Mouse (Mus musculus): Measurements from ENCODE around the gene Cenpo. TPM values are rescaled to one million over a fixed set of nuclear protein-coding genes. Genes with fewer than 3 reads are reported as not detected.
"Not testable (repeated sequence)": the region's sequence is repeated elsewhere in the genome, so short reads cannot be mapped to it uniquely, and the experiment has no call there.

Cenpo gene
- 1 to 10 TPM; 2.0 to 2.1 TPM for total RNA-seq (2021)
- long read RNA-seq, experiment 1: 0 reads
- long read RNA-seq, experiment 2, full-length matches to known transcripts: 2 of 3 reads
- long read RNA-seq, experiment 2, partial matches to known transcripts: 0 of 3 reads
- long read RNA-seq, experiment 2, other reads (novel, unspliced or antisense): 1 of 3 reads

- intact Hi-C loops (cut with DNase I; ENCODE audit: low total_unique reads): no loop called here
- peak; percentile 93 for DNase-seq
These were observed at the start of gene Cenpo, which contains the start of gene Ptrhd1 for GRCm38 (mm10) chr12:4233572-4234508. Cenpo (minus strand) TSS chr12:4234294. Ptrhd1 (plus strand) TSS chr12:4234027.

- intact Hi-C loops (cut with DNase I; ENCODE audit: low total_unique reads): no loop called here
- no peak for DNase-seq
These were observed 45.8 kb upstream of the Cenpo start for GRCm38 (mm10) chr12:4279878-4280277.

GRCm38 (mm10) chr12:4278978-4279755 is 45.1 kb upstream of the Cenpo start:
- intact Hi-C loops (cut with DNase I; ENCODE audit: low total_unique reads): no loop called here
- DNase-seq: no peak

GRCm38 (mm10) chr12:4271078-4271477 is 37.0 kb upstream of the Cenpo start:
- intact Hi-C loops (cut with DNase I; ENCODE audit: low total_unique reads): no loop called here

GRCm38 (mm10) chr12:4267765-4268164 is 33.7 kb upstream of the Cenpo start:
- intact Hi-C loops (cut with DNase I; ENCODE audit: low total_unique reads): no loop called here
- DNase-seq: no peak

More at GRCm38 (mm10) chr12:4271078-4271477, 37.0 kb upstream of the Cenpo start:
- no peak for DNase-seq

GRCm38 (mm10) chr12:4252742-4253655 is 18.9 kb upstream of the Cenpo start:
- no peak for DNase-seq

GRCm38 (mm10) chr12:4249786-4250185 is 15.7 kb upstream of the Cenpo start:
- DNase-seq: no peak
- intact Hi-C loops (cut with DNase I; ENCODE audit: low total_unique reads): no loop called here

More at GRCm38 (mm10) chr12:4252742-4253655, 18.9 kb upstream of the Cenpo start:
- intact Hi-C loops (cut with DNase I; ENCODE audit: low total_unique reads): no loop called here

- intact Hi-C loops (cut with DNase I; ENCODE audit: low total_unique reads): no loop called here
- DNase-seq: no peak
These were observed 11.6 kb upstream of the Cenpo start for GRCm38 (mm10) chr12:4245742-4246141.

- DNase-seq: no peak
- intact Hi-C loops (cut with DNase I; ENCODE audit: low total_unique reads): no loop called here
These were observed 9.7 kb upstream of the Cenpo start for GRCm38 (mm10) chr12:4243805-4244204.

- DNase-seq; intact Hi-C loops (cut with DNase I; ENCODE audit: low total_unique reads): not testable (repeated sequence)
These were observed 6.2 kb upstream of the Cenpo start for GRCm38 (mm10) chr12:4240281-4240680.

- DNase-seq: no peak
- intact Hi-C loops (cut with DNase I; ENCODE audit: low total_unique reads): no loop called here
These were observed 3.4 kb upstream of the Cenpo start for GRCm38 (mm10) chr12:4237481-4237880.

GRCm38 (mm10) chr12:4232777-4233176 is 1.3 kb downstream of the Cenpo start:
- intact Hi-C loops (cut with DNase I; ENCODE audit: low total_unique reads): no loop called here
- no peak for DNase-seq

GRCm38 (mm10) chr12:4230156-4230555 is 3.9 kb downstream of the Cenpo start:
- intact Hi-C loops (cut with DNase I; ENCODE audit: low total_unique reads): no loop called here

GRCm38 (mm10) chr12:4212908-4213307 is 21.2 kb downstream of the Cenpo start:
- intact Hi-C loops (cut with DNase I; ENCODE audit: low total_unique reads): no loop called here
- DNase-seq: no peak

More at GRCm38 (mm10) chr12:4230156-4230555, 3.9 kb downstream of the Cenpo start:
- DNase-seq: no peak

GRCm38 (mm10) chr12:4211174-4211573 is 22.9 kb downstream of the Cenpo start:
- intact Hi-C loops (cut with DNase I; ENCODE audit: low total_unique reads): loop anchor here (2.0 kb wide), 1 partner anchor 104 kb away; no protein-coding TSS in a partner anchor
- DNase-seq: peak; percentile 23

- intact Hi-C loops (cut with DNase I; ENCODE audit: low total_unique reads): loop anchor here (10.0 kb wide), 1 partner anchor 284 kb away; no protein-coding TSS in a partner anchor
- DNase-seq: no peak
These were observed 24.9 kb downstream of the Cenpo start for GRCm38 (mm10) chr12:4209196-4209595.

GRCm38 (mm10) chr12:4208405-4209133 is 25.5 kb downstream of the Cenpo start:
- DNase-seq: peak; percentile 59
- intact Hi-C loops (cut with DNase I; ENCODE audit: low total_unique reads): loop anchor here (10.0 kb wide), 1 partner anchor 284 kb away; no protein-coding TSS in a partner anchor

GRCm38 (mm10) chr12:4206106-4206505 is 28.0 kb downstream of the Cenpo start:
- intact Hi-C loops (cut with DNase I; ENCODE audit: low total_unique reads): loop anchor here (10.0 kb wide), 1 partner anchor 281 kb away; no protein-coding TSS in a partner anchor
- no peak for DNase-seq

All from gastrocnemius, postnatal 14 days (tissue).